Mouse (Mus musculus): ENCODE measurements around the gene Epha4.

- TF ChIP-seq CTCF (conservative IDR thresholded peaks at IDR 0.05 in 1 of 2, IDR thresholded peaks at IDR 0.05 in 1 of 2; ENCODE audit: low read depth in 2 of 2, low read length in 2 of 2) (no peak), TCF12 (IDR thresholded peaks at IDR 0.05; ENCODE audit: low read depth, low read length) (no peak), POLR2A (IDR thresholded peaks at IDR 0.05; ENCODE audit: low read depth, low read length) (no peak), ZC3H11A (IDR thresholded peaks at IDR 0.05; ENCODE audit: low read depth, low read length) (no peak), EP300 (IDR thresholded peaks at IDR 0.05; ENCODE audit: low read length) (no peak), POLR2AphosphoS2 (IDR thresholded peaks at IDR 0.05; ENCODE audit: low read depth, low read length) (no peak), CHD2 (IDR thresholded peaks at IDR 0.05; ENCODE audit: low read length) (no peak), HCFC1 (IDR thresholded peaks at IDR 0.05; ENCODE audit: low read depth, low read length) (no peak), TBP (conservative IDR thresholded peaks at IDR 0.05; ENCODE audit: low read depth, low read length) (no peak), NELFE (IDR thresholded peaks at IDR 0.05; ENCODE audit: low read depth, low read length) (no peak)
Observed at GRCm38 (mm10) chr1:77441987-77442386, 72.9 kb downstream of the Epha4 start.
